Mouse (Mus musculus): ENCODE results near the gene Rfc2.

Gene Rfc2

DNA sequence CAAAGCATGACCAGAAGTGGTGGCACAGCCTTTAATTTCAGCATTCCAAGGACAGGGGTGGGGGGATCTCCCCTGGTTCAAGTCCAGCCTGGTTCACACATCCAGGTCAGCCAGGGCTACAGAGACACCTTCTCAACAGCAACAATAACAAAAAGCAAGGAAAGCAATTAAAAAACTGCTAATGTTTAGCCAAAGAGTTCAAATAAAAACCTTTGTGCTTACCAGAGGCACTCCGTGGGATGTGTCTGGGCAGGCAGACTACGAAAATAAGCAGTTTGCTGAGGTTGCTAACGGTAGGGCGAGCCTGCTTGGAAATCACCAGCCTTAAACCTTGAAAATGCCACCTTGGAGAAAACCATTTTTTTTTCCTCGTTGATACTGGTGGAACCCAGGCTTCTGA is at the start of gene Rfc2:
Rfc2 (plus strand) TSS at position 221 of the 400 bp plus-strand sequence.
- H3K4me3 ChIP-seq (replicated peaks; ENCODE audit: low read length): no peak within 1 kb of the TSS
- peaks cover 55% of the 10 kb centered on the region for H3K4me1 ChIP-seq (replicated peaks; ENCODE audit: low read depth, low read length)
- no peaks in the 10 kb centered on the region for H3K27me3 ChIP-seq (ENCODE audit: insufficient read depth, low read length)
- peaks cover 26% of the 10 kb centered on the region for H3K36me3 ChIP-seq (ENCODE audit: insufficient read depth, low read length)
- TF ChIP-seq NANOG (IDR thresholded peaks at IDR 0.05; ENCODE audit: borderline replicate concordance, low read length) (no peak), CTCF (conservative IDR thresholded peaks at IDR 0.05; ENCODE audit: low read length) (no peak), POU5F1 (IDR thresholded peaks at IDR 0.05; ENCODE audit: borderline replicate concordance, low read length) (no peak)
- H3K9me3 ChIP-seq (ENCODE audit: low read length): no peaks in the 10 kb centered on the region

DNA sequence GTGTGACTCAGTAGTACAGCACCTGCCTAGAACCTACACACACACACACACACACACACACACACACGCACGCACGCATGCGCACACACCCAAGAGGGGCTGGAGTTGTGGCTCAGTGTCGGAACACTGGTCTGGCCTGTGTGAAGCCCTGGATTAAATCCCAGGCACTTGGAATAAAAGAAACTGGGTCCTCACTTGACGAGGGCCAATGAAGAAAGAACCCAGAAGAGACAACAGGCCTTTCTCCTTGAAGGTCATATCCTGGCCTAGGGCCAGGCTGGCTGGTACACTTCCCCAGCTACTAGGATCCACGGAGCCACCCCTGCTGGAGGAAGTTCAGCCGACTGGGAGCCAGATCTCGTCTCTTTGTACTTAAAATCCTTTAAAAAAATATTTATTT is 49.6 kb upstream of the Rfc2 start:
- TF ChIP-seq POU5F1 (IDR thresholded peaks at IDR 0.05; ENCODE audit: borderline replicate concordance, low read length) (no peak), CTCF (conservative IDR thresholded peaks at IDR 0.05; ENCODE audit: low read length) (no peak), NANOG (IDR thresholded peaks at IDR 0.05; ENCODE audit: borderline replicate concordance, low read length) (no peak)
- Histone ChIP-seq H3K27me3 (ENCODE audit: insufficient read depth, low read length) (no peaks in the 10 kb centered on the region), H3K36me3 (ENCODE audit: insufficient read depth, low read length) (no peaks in the 10 kb centered on the region), H3K4me3 (replicated peaks; ENCODE audit: low read length) (no peak overlapping the region), H3K4me1 (replicated peaks; ENCODE audit: low read depth, low read length) (peaks cover 56% of the 10 kb centered on the region), H3K9me3 (ENCODE audit: low read length) (0 out of 2 replicates have a peak, but pooled peaks cover 3% of the 10 kb centered on the region)

DNA sequence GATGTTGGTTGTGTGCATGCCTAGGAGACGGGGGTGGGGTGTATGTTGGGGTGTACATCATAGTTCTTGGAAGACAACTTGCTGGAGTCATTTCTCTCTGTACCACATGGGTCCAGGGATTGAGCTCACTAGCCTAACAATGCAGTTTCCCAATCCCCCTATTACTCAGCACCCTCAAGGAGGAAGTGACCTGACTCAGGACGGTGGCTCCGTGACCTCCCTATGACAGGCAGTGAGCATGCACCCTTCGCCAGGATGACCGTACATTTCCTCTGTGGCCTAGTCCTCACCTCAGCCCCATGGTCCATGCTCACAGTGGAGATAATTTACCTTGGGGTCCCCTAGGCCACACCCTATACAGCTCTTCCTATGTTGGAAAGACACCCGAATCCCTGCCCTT is 48.7 kb upstream of the Rfc2 start:
- no peaks in the 10 kb centered on the region for H3K27me3 ChIP-seq (ENCODE audit: insufficient read depth, low read length)
- H3K36me3 ChIP-seq (ENCODE audit: insufficient read depth, low read length): no peaks in the 10 kb centered on the region
- TF ChIP-seq POU5F1 (IDR thresholded peaks at IDR 0.05; ENCODE audit: borderline replicate concordance, low read length) (no peak), CTCF (conservative IDR thresholded peaks at IDR 0.05; ENCODE audit: low read length) (no peak), NANOG (IDR thresholded peaks at IDR 0.05; ENCODE audit: borderline replicate concordance, low read length) (no peak)
- H3K4me3 ChIP-seq (replicated peaks; ENCODE audit: low read length): no peak overlapping the region
- 0 out of 2 replicates have a peak, but pooled peaks cover 5% of the 10 kb centered on the region for H3K9me3 ChIP-seq (ENCODE audit: low read length)
- peaks cover 58% of the 10 kb centered on the region for H3K4me1 ChIP-seq (replicated peaks; ENCODE audit: low read depth, low read length)

DNA sequence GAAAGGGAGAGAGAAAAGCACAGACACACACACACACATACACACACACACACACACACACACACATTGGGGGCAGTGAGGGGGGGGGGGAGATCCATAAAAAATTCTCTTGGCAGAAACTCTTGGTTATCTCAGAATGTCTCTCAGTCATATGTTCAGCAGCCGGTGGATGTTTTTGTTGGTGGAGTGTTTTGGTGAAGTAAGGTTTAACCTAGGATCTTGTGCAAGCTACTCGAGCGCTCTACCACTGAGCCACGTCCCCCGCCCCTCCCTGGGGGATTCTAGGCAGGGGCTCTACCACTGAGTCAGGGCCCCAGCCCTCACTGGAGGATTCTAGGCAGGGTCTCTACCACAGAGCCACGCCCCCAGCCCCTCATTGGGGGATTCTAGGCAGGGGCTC is 45.1 kb upstream of the Rfc2 start:
- H3K27me3 ChIP-seq (ENCODE audit: insufficient read depth, low read length): no peaks in the 10 kb centered on the region

DNA sequence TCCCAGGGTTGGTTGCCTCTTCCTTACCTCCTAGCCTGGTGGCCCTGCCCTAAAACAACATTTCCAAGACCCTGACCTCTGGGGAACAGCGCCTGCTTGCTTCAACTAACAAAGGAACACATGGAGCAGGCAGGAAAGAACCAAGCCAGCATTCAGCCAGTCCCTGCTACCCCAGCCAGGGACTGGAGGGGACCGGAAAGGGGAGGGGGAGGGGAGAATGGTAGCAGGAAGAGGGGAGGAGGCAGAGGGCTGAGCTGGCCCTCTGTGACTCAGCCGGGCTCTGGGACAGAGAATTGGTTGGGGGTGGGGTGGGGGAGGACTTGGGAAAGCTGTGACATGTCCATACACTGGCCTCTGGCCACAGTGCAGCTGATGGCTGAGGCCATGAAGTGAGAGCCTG is 41.3 kb upstream of the Rfc2 start:
- Histone ChIP-seq H3K27me3 (ENCODE audit: insufficient read depth, low read length) (no peaks in the 10 kb centered on the region), H3K4me1 (replicated peaks; ENCODE audit: low read depth, low read length) (peaks cover 81% of the 10 kb centered on the region), H3K9me3 (ENCODE audit: low read length) (0 out of 2 replicates have a peak, but pooled peaks cover 5% of the 10 kb centered on the region), H3K36me3 (ENCODE audit: insufficient read depth, low read length) (0 out of 2 replicates have a peak, but pooled peaks cover 3% of the 10 kb centered on the region), H3K4me3 (replicated peaks; ENCODE audit: low read length) (no peak overlapping the region)
- TF ChIP-seq CTCF (conservative IDR thresholded peaks at IDR 0.05; ENCODE audit: low read length) (no peak), NANOG (IDR thresholded peaks at IDR 0.05; ENCODE audit: borderline replicate concordance, low read length) (no peak), POU5F1 (IDR thresholded peaks at IDR 0.05; ENCODE audit: borderline replicate concordance, low read length) (no peak)

More for the DNA sequence above, 45.1 kb upstream of the Rfc2 start:
- peaks cover 57% of the 10 kb centered on the region for H3K4me1 ChIP-seq (replicated peaks; ENCODE audit: low read depth, low read length)
- 0 out of 2 replicates have a peak, but pooled peaks cover 5% of the 10 kb centered on the region for H3K9me3 ChIP-seq (ENCODE audit: low read length)
- H3K36me3 ChIP-seq (ENCODE audit: insufficient read depth, low read length): 0 out of 2 replicates have a peak, but pooled peaks cover 3% of the 10 kb centered on the region
- TF ChIP-seq POU5F1 (IDR thresholded peaks at IDR 0.05; ENCODE audit: borderline replicate concordance, low read length): no peak
- TF ChIP-seq CTCF (conservative IDR thresholded peaks at IDR 0.05; ENCODE audit: low read length): no peak
- TF ChIP-seq NANOG (IDR thresholded peaks at IDR 0.05; ENCODE audit: borderline replicate concordance, low read length): no peak
- no peak overlapping the region for H3K4me3 ChIP-seq (replicated peaks; ENCODE audit: low read length)

DNA sequence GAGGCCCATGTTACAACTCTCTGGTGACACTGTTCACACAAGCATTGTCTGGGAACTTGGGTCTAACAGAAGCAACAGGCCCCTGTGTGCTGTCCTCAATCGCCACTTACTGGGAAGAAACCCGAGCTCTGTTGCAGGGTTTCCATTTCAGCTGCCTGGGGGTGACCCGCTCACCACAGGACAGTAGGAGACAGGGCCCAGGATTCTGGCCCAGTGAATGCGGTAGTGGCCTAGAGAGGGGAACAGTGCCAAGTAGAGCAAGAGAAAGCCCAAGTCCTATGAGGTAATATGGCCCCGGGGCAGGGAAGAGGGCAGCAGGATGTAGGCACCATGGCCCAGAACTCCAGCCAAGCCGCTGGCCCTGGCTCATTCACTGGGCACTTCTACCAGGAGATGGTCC is 40.3 kb upstream of the Rfc2 start:
- TF ChIP-seq CTCF (conservative IDR thresholded peaks at IDR 0.05; ENCODE audit: low read length) (no peak), NANOG (IDR thresholded peaks at IDR 0.05; ENCODE audit: borderline replicate concordance, low read length) (no peak), POU5F1 (IDR thresholded peaks at IDR 0.05; ENCODE audit: borderline replicate concordance, low read length) (no peak)
- H3K36me3 ChIP-seq (ENCODE audit: insufficient read depth, low read length): 0 out of 2 replicates have a peak, but pooled peaks cover 3% of the 10 kb centered on the region
- 0 out of 2 replicates have a peak, but pooled peaks cover 5% of the 10 kb centered on the region for H3K9me3 ChIP-seq (ENCODE audit: low read length)
- H3K4me3 ChIP-seq (replicated peaks; ENCODE audit: low read length): no peak overlapping the region
- no peaks in the 10 kb centered on the region for H3K27me3 ChIP-seq (ENCODE audit: insufficient read depth, low read length)
- H3K4me1 ChIP-seq (replicated peaks; ENCODE audit: low read depth, low read length): peaks cover 76% of the 10 kb centered on the region

DNA sequence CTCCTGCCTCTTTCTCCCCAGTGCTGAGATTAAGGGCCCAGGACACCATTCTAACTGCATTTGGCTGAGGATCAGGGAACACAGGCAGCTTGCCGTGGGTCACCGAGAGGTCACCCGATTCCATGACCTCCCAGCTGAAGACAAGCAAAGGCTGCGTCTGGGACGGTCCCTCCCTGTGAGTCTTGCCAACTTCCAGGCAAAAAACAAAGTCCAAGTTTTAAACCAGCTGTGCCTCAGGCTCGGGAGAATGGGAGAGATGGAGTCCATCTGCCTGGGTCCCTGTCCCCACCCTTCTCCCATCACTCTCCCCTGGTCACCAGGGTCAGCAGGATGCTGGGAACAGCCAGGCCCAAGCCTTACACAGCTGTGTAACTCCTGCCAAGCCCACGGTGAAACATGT is 39.5 kb upstream of the Rfc2 start:
- Histone ChIP-seq H3K27me3 (ENCODE audit: insufficient read depth, low read length) (no peaks in the 10 kb centered on the region), H3K9me3 (ENCODE audit: low read length) (0 out of 2 replicates have a peak, but pooled peaks cover 2% of the 10 kb centered on the region), H3K4me1 (replicated peaks; ENCODE audit: low read depth, low read length) (peaks cover 74% of the 10 kb centered on the region), H3K4me3 (replicated peaks; ENCODE audit: low read length) (no peak overlapping the region), H3K36me3 (ENCODE audit: insufficient read depth, low read length) (0 out of 2 replicates have a peak, but pooled peaks cover 3% of the 10 kb centered on the region)
- TF ChIP-seq CTCF (conservative IDR thresholded peaks at IDR 0.05; ENCODE audit: low read length) (no peak), POU5F1 (IDR thresholded peaks at IDR 0.05; ENCODE audit: borderline replicate concordance, low read length) (no peak), NANOG (IDR thresholded peaks at IDR 0.05; ENCODE audit: borderline replicate concordance, low read length) (no peak)

DNA sequence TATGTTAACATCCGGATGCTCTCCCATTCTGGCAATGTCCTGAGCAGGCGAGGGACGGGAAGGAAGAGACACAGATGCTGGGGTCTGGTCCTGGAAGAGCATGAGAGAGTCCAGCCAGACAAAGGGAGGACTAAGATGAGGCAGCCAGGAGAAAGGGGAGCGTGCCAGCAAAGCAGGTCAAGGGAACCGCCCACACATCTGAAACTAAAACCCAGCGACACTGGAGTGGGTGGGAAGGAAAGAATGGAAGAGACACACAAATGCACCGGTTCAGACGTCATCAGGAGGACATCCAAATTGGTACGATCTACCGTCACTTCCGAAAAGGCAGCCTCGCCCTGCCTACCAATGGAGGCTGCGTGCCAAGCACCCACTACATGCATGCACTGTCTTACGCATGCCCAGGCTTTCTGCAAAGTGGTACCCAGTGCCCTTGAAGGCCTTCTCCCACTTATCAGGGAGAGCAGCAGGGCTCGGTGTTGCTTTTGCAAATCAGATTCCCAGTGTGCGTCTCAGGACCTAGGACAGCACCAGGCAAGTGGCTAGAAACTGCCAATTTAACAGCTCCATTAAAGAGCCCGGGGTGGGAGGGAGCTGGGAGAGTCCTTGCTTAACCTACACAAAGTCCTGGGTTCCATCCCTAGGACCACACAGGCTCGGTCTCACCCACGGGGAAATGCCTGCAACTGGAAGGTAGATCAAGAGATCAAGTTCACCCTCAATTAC is 36.5 kb upstream of the Rfc2 start:
- H3K4me3 ChIP-seq (replicated peaks; ENCODE audit: low read length): peak overlapping the region; percentile 32; the same call in 1 of the 2 replicates
- no peaks in the 10 kb centered on the region for H3K9me3 ChIP-seq (ENCODE audit: low read length)
- no peaks in the 10 kb centered on the region for H3K36me3 ChIP-seq (ENCODE audit: insufficient read depth, low read length)
- H3K27me3 ChIP-seq (ENCODE audit: insufficient read depth, low read length): peaks cover 3% of the 10 kb centered on the region; the same call in 1 of the 2 replicates
- peaks cover 69% of the 10 kb centered on the region for H3K4me1 ChIP-seq (replicated peaks; ENCODE audit: low read depth, low read length)
- TF ChIP-seq NANOG (IDR thresholded peaks at IDR 0.05; ENCODE audit: borderline replicate concordance, low read length): no peak
- no peak for TF ChIP-seq POU5F1 (IDR thresholded peaks at IDR 0.05; ENCODE audit: borderline replicate concordance, low read length)
- no peak for TF ChIP-seq CTCF (conservative IDR thresholded peaks at IDR 0.05; ENCODE audit: low read length)

Measured in E14TG2a.4 (cell line).